Mouse (Mus musculus) kidney, adult 2 months (tissue): ENCODE data around the gene Wwox.

Experiments used
- CTCF ChIP-seq: fragments of 200-500 bp; conservative IDR thresholded peaks from 2 replicates; pipeline ENCODE4 v1.5.1; 2011; ENCODE audit warnings: low read depth, mild to moderate bottlenecking, control low read depth, low read length, moderate library complexity, mixed read lengths; ENCODE audit not compliant: insufficient read depth, insufficient read length
- POLR2A ChIP-seq: fragments of 200-500 bp; IDR thresholded peaks from one replicate; pipeline ENCODE4 v1.6.1; 2011; ENCODE audit warnings: low read depth, low read length, control low read depth

DNA sequence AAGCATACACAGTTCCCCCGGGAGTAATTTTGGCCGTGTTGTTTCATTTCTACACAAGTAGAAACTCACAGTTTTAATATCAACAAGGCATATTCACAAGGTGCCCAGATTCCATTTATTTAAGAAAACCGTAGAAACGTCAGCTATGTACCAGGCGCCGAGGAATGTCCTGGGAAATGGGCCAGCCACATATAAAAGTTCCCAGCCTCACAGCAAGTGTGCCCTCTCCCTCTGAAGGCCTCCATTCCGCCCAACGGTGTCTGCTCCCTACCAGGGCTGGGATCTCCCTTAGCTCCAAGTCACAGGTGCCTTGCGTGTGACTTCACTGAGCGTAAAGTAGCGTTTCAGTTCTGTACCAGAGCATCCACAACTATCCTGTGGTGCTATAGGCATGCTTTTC is 346.4 kb downstream of the Wwox start:
- TF ChIP-seq CTCF (no peak), POLR2A (no peak)
